Mouse (Mus musculus) CH12F3 (cell line): ENCODE data around the gene Ckb.
"Not testable (repeated sequence)": the region's sequence is repeated elsewhere in the genome, so short reads cannot be mapped to it uniquely, and the experiment has no call there.

Experiments
- in situ Hi-C: fragments of 300-500 bp; cut with MboI; formaldehyde crosslinking; loops from 2 replicates; pipeline ENCODE4 v1.14.3; 2020; ENCODE audit warnings: low sequenced_read_pairs

Gene Ckb

DNA sequence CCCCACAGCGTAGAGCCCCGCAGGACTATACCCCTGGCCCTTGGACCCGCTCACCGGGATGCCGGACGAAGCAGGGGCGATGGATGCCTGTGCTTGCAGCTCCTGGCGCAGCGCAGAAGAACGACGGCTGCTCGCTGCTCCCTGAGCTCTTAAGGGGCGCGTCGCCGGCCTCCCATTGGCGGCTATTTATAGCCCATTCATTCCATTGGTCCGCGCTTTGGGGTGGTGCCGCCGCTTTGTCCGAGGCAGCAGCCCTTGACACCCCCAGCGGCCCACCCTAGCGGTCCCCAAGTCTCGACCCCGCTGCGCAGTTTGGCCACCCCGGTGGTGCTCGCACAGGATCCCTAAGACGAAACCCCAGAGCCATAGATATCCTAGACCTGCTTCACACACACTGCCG lies at the start of gene Ckb:
Gene Ckb, minus strand, starts transcription at position 163 of the 400 bp plus-strand sequence.
- in situ Hi-C loops = no loop called here

DNA sequence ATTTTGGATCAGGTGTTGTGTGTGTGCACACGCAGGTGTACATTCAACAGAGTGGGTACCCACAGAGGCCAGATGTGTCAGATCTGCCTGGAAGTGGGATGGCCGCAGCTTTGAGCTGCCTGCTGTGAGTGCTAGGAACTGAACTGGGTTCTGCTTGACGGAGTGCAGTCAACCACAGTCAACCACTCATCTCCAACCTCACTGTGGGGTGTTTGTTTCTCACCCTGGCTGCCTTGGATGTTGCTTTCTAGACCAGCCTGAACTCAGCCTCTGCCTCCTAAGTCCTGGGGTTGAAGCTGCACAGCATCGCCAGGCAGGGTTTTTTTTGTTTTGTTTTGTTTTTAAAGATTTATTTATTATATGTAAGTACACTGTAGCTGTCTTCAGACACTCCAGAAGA lies 48.1 kb upstream of the Ckb start:
- in situ Hi-C loops = loop anchor here (10.0 kb wide), 1 partner anchor 235 kb away; no protein-coding TSS in a partner anchor

DNA sequence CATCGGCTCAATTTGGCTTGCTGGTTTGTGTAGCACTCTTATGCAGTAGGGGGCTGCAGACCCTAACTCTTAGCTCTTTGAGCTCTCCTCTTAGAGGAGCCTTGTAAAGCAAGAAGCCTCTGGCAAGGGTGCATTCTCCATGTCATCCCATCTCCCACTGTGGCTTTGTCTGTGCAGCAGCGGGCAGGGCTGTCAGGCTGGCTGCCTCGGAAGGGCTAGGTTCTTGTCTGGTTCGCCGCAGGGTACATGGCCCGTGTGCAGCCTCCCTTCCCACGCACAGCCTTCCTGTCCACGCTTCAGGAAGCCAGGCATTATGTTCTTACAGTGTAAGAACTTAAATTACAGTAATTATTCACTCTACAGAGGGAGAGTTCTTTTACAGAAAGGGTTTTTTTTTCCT lies 46.5 kb upstream of the Ckb start:
- in situ Hi-C loops = no loop called here

DNA sequence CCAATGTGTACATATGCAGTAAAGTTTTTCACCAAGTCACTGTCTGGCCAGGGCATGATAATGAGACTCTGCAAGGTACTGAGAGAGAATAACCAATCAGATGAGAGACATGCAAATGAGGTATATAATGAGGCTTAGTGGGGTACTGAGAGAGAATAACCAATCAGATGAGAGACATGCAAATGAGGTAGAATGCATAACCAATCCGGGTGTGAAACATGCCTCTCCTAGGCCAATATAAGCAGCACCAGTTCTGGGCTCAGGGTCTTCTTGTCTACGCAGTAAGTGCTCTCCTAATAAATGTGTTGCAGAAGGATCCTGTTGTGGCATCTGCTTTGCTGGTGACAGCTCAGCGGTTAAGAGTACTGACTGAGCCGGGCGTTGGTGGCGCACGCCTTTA lies 44.4 kb upstream of the Ckb start:
- in situ Hi-C loops = no loop called here

DNA sequence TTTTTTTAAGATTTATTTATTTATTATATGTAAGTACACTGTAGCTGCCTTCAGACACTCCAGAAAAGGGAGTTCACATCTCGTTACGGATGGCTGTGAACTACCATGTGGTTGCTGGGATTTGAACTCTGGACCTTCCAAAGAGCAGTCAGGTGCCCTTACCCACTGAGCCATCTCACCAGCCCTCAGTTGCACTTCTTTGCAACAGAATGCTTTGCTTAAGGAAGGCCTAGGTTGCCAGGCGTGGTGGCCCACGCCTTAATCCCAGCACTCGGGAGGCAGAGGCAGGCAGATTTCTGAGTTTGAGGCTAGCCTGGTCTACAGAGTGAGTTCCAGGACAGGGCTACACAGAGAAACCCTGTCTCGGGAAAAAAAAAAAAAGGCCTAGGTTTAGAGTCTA lies 41.7 kb upstream of the Ckb start:
- in situ Hi-C loops = not testable (repeated sequence)

DNA sequence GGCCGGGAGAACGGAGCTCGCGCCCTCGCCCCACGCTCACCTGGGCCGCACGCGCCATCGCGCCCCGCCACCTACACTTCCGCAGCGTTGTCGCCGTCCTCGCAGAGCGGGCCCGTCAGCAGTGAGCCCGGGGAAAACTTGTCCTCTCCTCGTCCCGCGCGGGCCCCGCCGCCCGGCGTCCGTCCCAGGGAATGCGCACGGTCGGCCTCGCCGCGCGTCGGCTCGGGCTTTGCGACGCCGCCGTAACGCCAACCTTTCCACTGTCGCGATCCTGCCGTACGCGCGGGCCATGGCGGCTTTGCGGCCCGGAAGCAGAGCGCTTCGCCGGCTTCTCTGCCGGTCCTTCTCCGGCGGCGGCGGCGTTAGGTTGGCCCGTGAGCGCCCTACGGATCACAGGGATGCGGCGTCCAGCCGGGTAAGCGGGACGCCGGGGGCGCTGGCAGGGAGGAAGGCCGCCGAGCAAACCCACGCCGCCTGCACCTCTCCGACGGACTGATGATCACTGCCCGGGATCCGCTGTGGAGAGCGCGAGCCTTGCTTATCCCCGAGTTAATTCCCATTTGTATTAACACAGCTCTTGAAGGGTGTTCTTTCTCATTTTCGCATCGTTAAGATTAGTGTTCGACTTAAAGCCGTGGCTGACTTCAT lies 41.0 kb upstream of the Ckb start, which contains the start of the genes Bag5 and Apopt1:
Gene Bag5, minus strand, starts transcription at position 254 of the 648 bp plus-strand sequence.
Gene Apopt1, plus strand, starts transcription at position 258 of the 648 bp plus-strand sequence.
- in situ Hi-C loops = no loop called here

DNA sequence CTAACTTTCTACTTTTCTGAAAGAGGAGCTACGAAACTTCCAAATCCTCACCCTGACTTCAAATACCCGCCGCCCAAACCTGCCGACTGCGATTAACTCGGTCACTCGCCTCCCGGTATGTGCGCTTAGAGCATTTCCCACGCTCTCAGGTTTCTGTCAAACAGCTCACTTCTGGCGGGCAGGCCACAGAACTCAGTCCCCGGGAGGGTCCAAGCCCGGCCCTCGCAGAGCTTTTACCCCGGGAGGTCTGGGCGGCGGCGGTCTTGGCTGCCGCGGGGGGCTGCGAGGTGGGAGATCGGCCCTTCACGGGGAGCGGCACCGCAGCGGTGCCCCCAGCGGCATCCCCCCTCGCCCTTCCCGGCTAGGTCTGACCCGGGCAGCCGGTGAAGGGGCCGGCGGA lies 40.3 kb upstream of the Ckb start:
- in situ Hi-C loops = no loop called here

DNA sequence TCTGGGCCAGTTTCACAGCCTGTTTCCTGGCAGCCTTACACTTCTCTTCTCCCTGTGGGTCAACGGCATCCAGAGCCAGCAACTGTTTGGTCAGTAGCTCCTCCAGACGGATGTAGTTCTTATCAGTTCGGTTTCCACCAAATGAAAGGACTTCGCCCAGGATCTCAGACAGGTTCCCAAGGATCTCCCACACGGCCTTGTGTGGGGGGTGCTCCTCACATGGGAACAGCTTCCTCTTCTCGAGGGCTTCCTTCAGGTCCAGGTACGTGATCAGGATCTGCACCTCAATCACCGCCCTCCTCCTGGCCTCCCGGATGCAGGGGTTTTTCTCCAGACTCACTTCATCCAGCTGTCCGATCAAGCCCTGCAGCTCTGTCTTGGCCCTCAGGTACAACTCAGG lies 38.0 kb upstream of the Ckb start:
- in situ Hi-C loops = no loop called here

DNA sequence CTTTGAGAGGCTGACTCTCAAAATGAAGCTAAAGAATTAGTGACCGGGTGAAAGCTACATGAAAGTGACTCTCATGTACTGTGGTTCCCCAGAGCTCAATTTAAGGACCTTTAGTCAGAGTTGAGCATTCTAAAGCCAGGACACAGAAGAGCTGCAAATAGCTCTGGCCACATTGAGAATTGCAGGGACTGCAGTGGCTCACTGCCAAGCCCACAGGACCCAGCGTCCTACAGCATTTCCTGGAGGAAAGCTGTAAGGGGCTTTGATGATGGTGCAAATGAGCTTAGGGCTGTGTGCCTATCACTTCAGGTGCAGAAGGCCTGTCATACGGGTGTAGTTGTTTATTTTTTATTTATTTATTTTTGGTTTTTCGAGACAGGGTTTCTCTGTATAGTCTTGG lies 36.0 kb upstream of the Ckb start:
- in situ Hi-C loops = no loop called here

DNA sequence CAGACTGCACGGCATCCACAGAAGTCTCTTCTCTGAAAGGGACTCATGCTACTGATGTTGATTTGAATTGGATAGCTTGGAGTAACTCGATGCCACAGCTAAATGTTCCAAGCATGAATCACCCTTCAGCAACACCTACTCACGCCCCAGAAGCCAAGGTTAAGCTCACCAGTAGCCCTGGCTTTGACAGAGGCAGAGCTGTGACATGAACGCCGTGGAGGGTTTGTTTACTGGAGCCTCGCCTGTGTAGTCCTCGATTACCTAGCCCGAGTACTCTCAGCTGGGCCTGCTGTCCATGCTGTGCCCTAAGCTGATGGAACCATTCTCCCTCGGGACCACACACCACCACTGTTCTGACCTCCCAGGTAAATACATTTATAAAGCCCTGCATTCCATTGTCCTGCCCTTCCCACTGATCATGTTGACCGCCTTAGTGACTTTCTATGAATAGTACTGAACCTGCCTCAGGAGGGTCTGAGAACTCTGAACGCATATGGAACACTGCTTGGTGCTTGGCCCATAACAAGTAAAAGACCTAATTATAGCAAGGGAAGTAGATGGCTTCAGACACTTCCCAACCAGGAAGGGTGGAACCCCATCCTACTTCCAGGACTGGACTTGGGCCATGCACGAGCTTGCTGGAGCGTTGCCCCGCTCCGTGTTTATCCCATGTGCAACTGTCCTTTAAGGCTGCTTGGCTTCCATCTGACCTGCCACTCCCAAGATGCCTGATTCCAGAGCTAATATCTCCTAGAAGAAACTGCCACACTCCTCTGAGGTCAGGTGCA lies 33.2 kb upstream of the Ckb start:
- in situ Hi-C loops = no loop called here

DNA sequence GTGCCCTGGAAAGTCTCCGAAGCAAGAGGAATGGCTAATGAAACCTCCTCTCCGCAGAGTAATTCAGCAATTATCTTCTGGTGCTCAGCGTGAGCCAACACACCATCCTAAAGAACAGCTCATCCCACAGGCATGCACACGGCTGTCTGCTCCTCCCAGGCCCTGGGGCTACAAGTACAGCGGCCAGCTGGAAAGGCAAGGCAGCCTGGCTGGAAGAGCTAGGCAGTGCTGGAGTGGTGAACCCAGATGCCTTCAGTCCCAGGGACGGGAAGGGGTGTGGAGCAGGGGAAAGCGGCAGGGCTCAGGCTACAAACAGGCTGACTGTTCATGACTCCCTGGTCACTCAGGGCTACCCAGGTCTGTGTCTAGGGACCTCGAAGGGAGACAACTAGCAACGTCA lies 32.5 kb upstream of the Ckb start:
- in situ Hi-C loops = no loop called here

DNA sequence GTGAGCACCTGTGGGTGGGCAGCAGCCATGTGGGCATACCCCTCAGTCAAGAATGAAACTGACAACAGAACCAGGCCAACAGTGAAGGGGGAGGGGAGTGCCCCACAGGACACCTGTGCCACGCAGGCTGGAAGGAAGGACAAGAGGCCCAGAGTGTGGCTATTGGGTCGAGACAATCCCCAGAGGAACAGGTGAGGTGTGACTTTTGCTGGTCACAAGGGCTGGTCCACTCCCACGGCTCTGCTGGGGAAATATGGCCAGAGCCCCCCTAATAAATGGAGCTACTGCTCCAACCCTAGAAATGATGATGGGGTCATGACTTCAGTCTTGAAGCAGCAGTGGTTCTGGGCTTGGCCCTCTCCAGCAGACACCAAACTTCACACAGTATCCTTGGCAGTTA lies 31.2 kb upstream of the Ckb start:
- in situ Hi-C loops = no loop called here

DNA sequence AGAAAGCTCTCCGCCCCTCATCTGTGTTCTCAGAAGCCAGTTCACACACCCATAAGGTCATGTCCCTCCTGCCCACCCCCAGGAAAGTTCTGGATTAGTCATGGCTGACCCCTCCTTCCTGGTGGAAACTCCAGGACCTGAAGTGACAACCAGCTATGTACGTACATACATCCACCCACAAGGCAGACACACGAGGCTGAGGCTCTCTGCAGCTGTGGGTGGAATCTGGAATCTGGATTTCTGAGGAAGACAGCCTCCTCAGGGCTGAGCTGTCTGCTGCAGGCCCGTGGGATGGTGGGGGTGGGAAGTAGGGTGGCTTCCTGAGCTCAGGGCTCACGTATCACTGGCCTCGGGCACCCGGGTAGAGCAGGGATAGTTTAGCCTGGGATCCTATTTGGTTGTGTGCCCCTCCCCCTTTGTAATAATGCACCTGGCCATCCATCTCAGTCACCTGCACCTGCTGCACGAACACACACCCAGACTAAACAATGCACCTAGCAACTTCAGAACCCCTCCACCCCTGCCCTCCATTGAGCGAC lies 28.9 kb upstream of the Ckb start:
- in situ Hi-C loops = no loop called here

DNA sequence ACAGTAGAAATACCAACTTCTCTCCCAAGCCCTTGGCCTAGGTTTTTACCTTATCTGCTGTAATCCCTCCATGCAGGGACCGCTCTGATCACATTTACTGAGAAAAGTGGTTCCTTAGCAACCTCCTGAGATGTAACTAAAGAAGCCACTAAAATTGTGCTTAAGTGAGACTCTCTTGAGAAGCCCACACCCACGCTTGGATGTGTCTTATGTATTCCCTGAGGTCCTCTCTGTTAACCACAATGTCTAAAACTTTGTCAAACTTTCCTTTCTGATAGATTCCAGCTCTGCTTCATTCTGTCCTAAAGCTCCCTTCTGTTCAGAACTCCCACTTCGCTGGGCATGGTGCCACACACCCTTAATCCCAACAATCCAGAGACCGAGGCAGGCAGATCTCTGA lies 27.4 kb upstream of the Ckb start:
- in situ Hi-C loops = no loop called here

DNA sequence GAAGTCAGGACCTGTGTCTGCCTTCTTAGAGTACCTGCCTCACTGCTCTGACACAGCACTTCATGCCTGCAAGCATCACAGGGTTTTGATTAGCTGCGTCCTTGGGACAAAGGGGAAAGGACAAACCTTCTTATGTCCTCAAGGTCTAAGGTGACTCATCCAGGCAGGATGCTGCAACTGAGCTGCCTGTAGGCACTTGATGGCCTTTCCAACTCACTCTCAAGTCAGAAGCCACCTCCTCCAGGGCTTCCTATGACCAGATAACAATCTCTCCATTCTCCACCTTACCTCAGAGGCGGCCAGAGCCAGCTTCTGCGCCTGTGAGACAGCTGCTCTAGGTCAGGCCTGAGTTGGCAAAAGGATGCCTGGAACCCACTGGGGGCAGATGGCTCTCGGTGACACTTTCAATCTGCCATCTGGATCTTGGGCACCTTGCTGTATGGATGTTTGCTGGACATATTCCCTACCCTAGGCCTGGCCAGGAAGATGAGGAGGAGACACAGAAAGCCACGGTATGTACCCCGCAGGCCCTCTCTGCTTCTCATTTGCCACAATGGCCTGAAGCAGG lies 26.3 kb upstream of the Ckb start:
- in situ Hi-C loops = no loop called here

DNA sequence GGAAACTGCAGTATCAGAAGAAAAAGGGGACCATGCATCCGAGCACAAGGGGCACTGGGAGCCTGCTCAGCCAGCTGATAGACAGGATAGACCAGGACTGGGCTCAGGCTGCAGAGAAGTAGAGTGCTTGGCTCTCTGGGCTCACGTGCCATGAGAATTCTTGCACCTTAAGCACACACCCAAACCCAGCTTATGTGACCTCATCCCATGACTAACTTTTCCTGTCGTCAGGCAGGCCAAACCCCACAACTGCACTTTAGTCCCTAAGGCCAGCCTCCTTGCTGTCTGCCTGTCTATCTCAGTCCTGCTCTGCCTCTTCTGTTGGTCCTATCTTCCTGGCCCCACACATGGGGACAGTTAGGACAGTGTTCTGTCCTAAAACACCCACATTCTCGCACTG lies 25.6 kb upstream of the Ckb start:
- in situ Hi-C loops = no loop called here

DNA sequence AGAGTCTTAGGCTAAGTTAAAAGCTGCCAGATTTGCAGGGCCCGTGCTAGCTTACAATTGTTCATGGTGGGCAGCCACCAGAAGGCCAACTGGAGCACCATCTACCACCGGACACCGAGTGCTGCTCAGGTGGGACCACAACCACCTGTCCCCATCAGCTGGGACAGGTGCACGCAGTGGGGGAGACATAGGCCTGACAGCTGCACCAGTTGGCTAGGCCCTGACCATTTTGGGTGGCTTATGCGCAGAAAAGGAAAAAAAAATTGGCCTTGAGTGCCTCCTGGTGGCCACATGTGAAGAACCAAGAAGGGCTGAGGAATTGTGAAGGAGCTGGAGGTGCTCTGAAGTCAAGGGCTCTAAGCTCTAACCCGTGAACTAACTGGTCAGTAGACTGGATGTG lies 24.1 kb upstream of the Ckb start:
- in situ Hi-C loops = no loop called here

DNA sequence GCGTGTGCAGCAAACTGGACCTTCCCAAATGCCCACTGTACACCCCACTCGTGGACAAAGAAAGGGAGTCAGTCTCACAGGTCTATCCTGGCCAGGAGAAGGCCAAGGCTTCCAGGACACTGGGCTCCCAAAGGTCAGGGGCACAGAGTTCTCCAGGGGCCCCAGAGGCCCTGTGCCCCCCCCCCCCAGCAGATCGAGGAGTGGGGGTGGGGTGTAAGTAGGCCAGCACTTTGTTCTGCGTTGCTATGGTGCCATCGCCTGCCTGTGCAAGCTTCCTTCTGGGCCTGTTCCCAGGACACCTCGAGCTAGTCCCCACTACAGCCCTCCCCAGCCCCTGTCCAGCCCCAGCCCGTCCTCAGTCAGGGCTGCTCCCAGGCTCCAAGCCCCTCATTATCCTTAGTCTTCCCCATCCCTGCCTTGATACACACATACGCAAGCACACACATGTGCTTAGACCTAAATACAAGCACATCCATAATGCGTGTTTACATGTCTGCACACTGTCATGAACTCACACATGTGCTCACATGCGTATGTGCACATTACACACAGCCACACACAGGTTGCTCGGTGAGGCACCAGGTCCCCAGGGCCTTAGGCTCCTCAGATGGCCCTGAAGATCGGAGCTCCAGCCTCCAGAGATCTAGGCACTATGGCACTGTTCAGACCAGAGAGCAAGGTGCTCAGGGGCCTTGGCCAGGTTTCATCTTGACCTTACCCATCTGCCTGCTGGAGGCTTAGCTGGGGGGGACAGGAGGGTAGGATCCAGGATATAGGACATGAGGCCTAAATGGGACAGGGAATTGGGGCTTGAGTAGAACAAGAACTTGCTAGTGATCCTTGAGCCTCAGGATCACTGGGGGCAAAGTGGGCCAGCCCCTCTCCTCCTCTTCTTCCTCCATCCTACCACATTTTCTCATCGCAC lies 23.0 kb upstream of the Ckb start:
- in situ Hi-C loops = no loop called here

DNA sequence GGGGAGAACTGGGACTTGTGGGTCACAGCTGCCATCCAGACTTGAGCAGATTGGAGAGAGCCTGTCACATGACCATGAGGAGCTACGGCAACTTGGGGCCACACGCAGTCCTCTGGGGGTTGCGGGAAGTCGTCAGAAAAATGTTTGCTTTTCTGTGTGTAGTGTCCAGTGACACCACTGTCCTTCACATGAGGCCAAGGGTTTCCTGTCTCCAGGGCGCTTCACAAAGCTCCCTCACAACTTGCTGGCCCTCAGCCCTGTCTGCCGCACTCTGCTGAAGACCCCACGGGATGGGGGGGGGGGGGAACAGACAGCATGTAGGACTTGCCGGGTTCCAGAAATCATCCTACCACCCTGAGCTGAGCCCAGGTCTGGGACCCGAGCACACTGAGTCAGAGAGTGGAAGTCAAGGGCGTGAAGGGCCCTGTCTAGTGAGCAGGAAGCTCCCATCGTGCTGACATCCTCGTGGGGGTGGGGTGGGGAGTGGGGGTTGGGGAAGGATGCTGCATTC lies 22.2 kb upstream of the Ckb start:
- in situ Hi-C loops = no loop called here
